Mouse (Mus musculus) embryonic facial prominence, embryonic 12.5 days (tissue): ENCODE measurements around the gene Tapt1. TPM values are rescaled to one million over a fixed set of nuclear protein-coding genes. Genes with fewer than 3 reads are reported as not detected.
A peak's percentile ranks its signal among the peaks of the same experiment; 100 is the strongest.
"Not testable (repeated sequence)": the region's sequence is repeated elsewhere in the genome, so short reads cannot be mapped to it uniquely, and the experiment has no call there.

Experiments used
- ATAC-seq: fragments of 200-750 bp; cut with Nextera tagmentation; 2 replicates; pipeline ENCODE4 v1.8.0; 2017; ENCODE audit not compliant: insufficient number of reproducible peaks, insufficient read depth, low FRiP score, low TSS enrichment
- H3K27ac ChIP-seq: fragments of 300-500 bp; sonication (generic); 2 replicates; pipeline ENCODE4 v1.5.1; 2016; ENCODE audit warnings: mild to moderate bottlenecking
- H3K27me3 ChIP-seq: fragments of 300-500 bp; sonication (generic); 2 replicates; pipeline ENCODE4 v1.6.1; 2016; ENCODE audit warnings: mild to moderate bottlenecking, moderate library complexity
- H3K36me3 ChIP-seq: fragments of 300-500 bp; sonication (generic); 2 replicates; pipeline ENCODE4 v1.6.1; 2016; ENCODE audit warnings: mild to moderate bottlenecking
- H3K4me1 ChIP-seq: fragments of 300-500 bp; sonication (generic); 2 replicates; pipeline ENCODE4 v1.6.1; 2016
- H3K4me2 ChIP-seq: fragments of 300-500 bp; sonication (generic); replicated peaks from 2 replicates; pipeline ENCODE4 v1.6.1; 2016; ENCODE audit warnings: mild to moderate bottlenecking, moderate library complexity
- H3K4me3 ChIP-seq: fragments of 300-500 bp; sonication (generic); 2 replicates; pipeline ENCODE4 v1.5.1; 2016; ENCODE audit warnings: mild to moderate bottlenecking
- H3K9ac ChIP-seq: fragments of 300-500 bp; sonication (generic); 2 replicates; pipeline ENCODE4 v1.6.1; 2016; ENCODE audit warnings: mild to moderate bottlenecking, moderate library complexity
- H3K9me3 ChIP-seq: fragments of 300-500 bp; sonication (generic); 2 replicates; pipeline ENCODE4 v1.6.1; 2016; ENCODE audit warnings: mild to moderate bottlenecking, moderate library complexity
- WGBS: fragments of 180-500 bp; shearing (Covaris S2); methylation state at CpG from one replicate; pipeline ENCODE4 v1.1.7; 2016; 5-methylcytosine and 5-hydroxymethylcytosine counted together
- polyA plus RNA-seq: library from polyadenylated mRNA; unstranded; fragments of >200 nt; fragmentation: Nextera tagmentation; extraction: Ambion mirVana; gene quantifications from 2 replicates; pipeline ENCODE4 v1.2.1, GENCODE M21; 2016

The Tapt1 gene
- polyA plus RNA-seq = 39.2 and 40.5 TPM in 2 replicates

DNA sequence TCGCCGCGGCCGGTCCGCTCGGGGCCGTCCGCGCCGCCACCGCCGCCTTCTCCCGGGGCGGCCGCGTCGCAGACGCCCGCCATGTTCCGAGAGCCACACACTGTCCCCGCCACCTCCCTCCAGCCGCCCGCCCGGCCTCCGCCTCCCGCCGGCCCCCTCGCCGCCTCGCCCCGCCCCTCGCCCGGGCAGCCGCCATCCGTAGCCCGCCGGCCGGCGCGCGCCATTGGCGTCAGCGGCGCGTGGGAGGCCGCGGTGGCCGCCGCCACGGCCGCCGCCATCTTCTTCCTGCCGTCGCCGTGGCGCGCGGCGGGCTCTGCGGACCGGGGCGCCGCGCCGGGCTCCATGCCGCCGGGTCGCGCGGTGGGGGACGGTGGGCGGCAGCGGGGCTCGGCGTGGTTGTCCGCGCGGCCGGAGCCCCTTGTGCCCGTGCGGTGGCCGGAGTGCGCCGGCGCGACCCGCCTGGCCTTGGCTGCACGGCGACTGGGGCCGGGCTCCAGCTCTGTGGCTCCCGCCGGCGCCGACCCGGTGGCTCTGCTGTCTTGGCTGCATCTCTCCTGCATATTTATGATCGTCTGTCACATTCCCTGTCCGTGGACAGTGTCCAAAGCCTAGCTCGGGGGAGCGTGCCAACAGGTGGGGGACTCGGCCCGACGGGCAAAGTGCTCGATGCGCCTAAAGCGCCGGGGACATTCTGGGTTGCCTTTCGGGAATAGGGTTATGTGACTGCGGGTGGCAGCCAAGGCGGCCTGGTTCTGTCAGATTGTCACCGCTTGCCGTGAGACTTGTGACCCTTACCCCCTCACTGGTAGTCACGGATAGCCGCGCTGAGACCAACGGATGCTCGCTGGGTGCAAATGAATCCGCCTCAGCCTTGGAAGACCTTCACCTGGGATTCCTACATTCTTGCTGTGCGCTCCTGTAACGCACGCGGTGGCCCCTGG, at the start of gene Tapt1:
TSS of gene Tapt1 (minus strand) at position 106 of the 941 bp plus-strand sequence.
- peak within 1 kb of the TSS; percentile 70 for H3K4me2 ChIP-seq
- no peaks in the 10 kb centered on the region for H3K27me3 ChIP-seq
- ATAC-seq = peak; percentile 88
- H3K9ac ChIP-seq = peak within 1 kb of the TSS; percentile 95
- peaks cover 28% of the 10 kb centered on the region; the same call in 1 of the 2 replicates for H3K4me1 ChIP-seq
- H3K4me3 ChIP-seq = peak within 1 kb of the TSS; percentile 87
- no peaks in the 10 kb centered on the region for H3K9me3 ChIP-seq
- no peaks in the 10 kb centered on the region for H3K36me3 ChIP-seq
- under 1% methylated on average over 82 of the region's 121 CpGs for WGBS
- peak within 1 kb of the TSS; percentile 87 for H3K27ac ChIP-seq

DNA sequence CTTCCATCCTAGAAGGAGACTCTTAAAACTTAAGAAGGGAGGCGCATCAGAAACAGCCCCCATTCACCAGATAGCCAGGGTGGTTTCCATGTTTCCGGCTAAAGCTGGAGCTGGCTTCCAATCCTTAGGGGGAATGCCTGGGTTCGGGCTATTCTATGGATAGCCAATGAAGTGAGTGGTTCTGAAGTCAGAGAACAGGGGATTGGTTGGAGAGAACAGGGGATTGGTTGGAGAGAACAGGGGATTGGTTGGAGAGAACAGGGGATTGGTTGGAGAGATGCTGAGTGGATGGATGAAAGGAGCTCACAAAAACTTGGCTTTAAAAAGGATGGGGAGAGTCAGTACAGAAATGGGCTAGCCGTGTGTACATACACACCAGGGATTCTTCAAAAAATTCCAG, 45.1 kb upstream of the Tapt1 start:
- Histone ChIP-seq H3K4me1 (no peaks in the 10 kb centered on the region), H3K36me3 (no peaks in the 10 kb centered on the region), H3K27me3 (no peaks in the 10 kb centered on the region), H3K4me2 (no peak overlapping the region), H3K27ac (no peak overlapping the region), H3K9ac (no peak overlapping the region), H3K4me3 (no peak overlapping the region), H3K9me3 (no peaks in the 10 kb centered on the region)
- ATAC-seq = no peak
- 84% methylated on average over 4 of the region's 4 CpGs for WGBS

DNA sequence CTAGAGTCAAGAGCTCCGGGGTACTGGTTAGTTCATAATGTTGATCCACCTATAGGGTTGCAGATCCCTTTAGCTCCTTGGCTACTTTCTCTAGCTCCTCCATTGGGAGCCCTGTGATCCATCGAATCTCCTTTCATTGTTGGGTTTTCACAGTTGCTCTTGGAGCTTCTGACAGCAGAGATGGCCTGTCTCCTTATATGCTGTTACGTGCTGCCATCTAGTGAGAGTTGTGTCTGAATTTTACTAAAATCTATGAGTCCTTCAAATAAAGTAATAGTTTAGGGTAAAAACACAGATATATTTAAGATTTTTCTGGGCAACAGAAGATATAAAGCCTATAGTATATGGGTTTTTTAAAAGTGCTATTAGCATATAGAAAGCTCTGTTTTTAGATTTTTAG, 42.1 kb upstream of the Tapt1 start:
- 67% methylated on average over 3 of the region's 3 CpGs for WGBS
- H3K27me3 ChIP-seq = not testable (repeated sequence)

DNA sequence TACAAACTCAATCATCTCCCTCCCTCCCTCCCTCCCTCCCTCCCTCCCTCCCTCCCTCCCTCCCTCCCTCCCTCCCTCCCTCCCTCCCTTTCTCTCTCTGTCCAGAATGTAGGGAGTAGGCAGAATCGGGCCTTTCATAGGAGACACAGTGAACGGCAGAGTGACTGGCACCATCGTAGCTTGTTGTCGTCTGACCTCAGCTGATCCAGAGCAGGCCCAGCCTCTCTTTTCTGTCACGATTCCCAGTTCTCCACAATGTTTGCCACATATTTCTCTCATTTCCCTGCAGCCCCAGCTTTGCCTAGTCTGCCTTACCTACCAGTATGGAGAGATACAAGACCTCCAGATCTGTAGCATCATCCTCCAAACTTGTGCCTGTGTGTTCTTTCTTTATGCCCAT, 35.3 kb upstream of the Tapt1 start:
- ATAC-seq = no peak
- no peaks in the 10 kb centered on the region for H3K9me3 ChIP-seq
- H3K27ac ChIP-seq = no peak overlapping the region
- no peak overlapping the region for H3K4me3 ChIP-seq
- 74% methylated on average over 4 of the region's 5 CpGs for WGBS
- no peaks in the 10 kb centered on the region for H3K36me3 ChIP-seq
- no peak overlapping the region for H3K9ac ChIP-seq
- no peak overlapping the region for H3K4me2 ChIP-seq
- H3K4me1 ChIP-seq = no peaks in the 10 kb centered on the region
- H3K27me3 ChIP-seq = no peaks in the 10 kb centered on the region

More for the DNA sequence above, 42.1 kb upstream of the Tapt1 start:
- H3K4me1 ChIP-seq, H3K4me3 ChIP-seq, H3K9me3 ChIP-seq, ATAC-seq, H3K4me2 ChIP-seq, H3K9ac ChIP-seq, H3K27ac ChIP-seq, H3K36me3 ChIP-seq: not testable (repeated sequence)

DNA sequence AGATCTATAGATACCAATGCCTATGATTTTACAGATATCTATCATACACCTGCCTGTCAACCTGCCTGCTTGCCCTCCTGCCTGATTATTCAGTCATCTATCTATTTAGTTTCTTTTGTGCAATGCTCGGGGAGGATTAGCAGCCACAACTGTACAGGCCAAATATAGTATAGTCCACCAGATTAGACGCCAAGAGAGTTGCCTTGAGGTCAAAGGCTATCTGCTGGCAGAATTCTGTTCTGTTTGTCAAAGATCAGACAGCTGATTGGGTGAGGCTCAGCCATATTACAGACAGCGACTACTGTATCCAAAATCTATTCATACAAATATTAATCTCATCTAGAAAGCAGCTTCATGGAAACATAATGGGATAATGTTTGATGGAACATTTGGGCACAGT, 34.7 kb upstream of the Tapt1 start:
- no peaks in the 10 kb centered on the region for H3K9me3 ChIP-seq
- no peak for ATAC-seq
- no peaks in the 10 kb centered on the region for H3K27me3 ChIP-seq
- no peak overlapping the region for H3K4me3 ChIP-seq
- H3K27ac ChIP-seq = no peak overlapping the region
- 73% methylated on average over 3 of the region's 3 CpGs for WGBS
- no peaks in the 10 kb centered on the region for H3K36me3 ChIP-seq
- H3K4me2 ChIP-seq = no peak overlapping the region
- H3K4me1 ChIP-seq = no peaks in the 10 kb centered on the region
- H3K9ac ChIP-seq = no peak overlapping the region

DNA sequence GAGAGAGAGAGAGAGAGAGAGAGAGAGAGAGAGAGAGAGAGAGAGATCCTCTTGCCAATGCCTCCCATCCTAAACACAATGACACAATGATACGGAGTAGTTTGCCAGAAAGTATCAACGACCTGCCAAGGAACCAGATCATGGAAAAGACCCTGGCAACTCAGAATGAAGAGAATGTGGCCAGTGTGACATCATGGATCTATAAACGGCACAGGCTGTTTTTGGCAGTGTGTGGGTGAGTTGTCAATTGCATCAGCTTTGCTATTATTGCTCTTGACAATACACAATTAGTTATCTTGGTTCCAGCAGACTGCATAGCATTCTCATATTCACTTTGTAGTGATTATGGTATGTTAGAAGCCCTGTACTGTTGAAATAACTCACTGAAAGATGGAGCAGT, 33.3 kb upstream of the Tapt1 start:
- ATAC-seq = no peak
- Histone ChIP-seq H3K9ac (no peak overlapping the region), H3K36me3 (no peaks in the 10 kb centered on the region), H3K4me3 (no peak overlapping the region), H3K9me3 (no peaks in the 10 kb centered on the region), H3K4me1 (no peaks in the 10 kb centered on the region), H3K4me2 (no peak overlapping the region), H3K27me3 (no peaks in the 10 kb centered on the region), H3K27ac (no peak overlapping the region)
- WGBS = 66% methylated on average over 3 of the region's 3 CpGs

DNA sequence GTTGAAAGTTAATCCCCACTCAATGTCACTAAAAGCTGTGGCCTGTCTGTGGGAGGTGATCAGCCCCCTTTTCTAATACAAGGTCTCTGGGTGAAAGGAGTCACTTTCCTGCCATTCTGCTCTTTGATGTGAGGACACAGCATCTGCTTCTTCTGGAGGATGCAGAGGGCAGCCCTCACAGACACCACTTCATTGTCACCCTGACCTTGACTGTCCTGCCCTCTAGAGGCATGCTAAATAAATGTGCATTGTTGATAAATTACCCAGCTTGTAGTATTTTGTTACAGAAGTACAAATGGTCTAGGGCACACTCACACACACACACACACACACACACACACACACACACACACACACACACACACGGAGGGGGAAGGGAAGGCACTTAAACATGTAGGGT, 31.7 kb upstream of the Tapt1 start:
- H3K27ac ChIP-seq = no peak overlapping the region
- no peak overlapping the region for H3K9ac ChIP-seq
- H3K4me3 ChIP-seq = no peak overlapping the region
- ATAC-seq = no peak
- H3K4me1 ChIP-seq = no peaks in the 10 kb centered on the region
- no peaks in the 10 kb centered on the region for H3K36me3 ChIP-seq
- WGBS = no CpG with 5 or more reads among the region's 1 CpGs
- H3K27me3 ChIP-seq = no peaks in the 10 kb centered on the region
- no peaks in the 10 kb centered on the region for H3K9me3 ChIP-seq
- no peak overlapping the region for H3K4me2 ChIP-seq

DNA sequence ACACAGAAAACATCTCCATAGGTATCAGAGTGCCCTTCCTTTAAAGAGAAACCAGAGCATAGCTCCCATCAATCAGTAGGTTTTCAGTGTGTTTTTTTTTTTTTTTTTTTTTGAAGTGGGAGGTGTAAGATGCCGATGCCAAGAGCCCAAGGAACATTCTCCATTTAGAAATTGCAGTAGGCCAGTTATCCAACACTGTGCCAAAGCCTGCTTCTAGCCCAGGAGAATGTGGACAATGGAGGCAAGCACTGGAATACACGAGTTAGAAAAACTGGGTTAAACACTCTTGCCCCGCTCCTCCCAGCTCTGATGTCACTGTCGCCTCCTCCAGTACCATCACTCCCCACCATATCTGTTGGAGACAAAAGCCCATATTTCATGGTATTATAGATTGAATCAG, 31.0 kb upstream of the Tapt1 start:
- no peak overlapping the region for H3K27ac ChIP-seq
- no peak overlapping the region for H3K9ac ChIP-seq
- H3K4me1 ChIP-seq = no peaks in the 10 kb centered on the region
- no peak overlapping the region for H3K4me2 ChIP-seq
- H3K4me3 ChIP-seq = no peak overlapping the region
- H3K27me3 ChIP-seq = no peaks in the 10 kb centered on the region
- H3K9me3 ChIP-seq = no peaks in the 10 kb centered on the region
- WGBS = 78% methylated on average over 4 of the region's 4 CpGs
- H3K36me3 ChIP-seq = no peaks in the 10 kb centered on the region
- no peak for ATAC-seq

DNA sequence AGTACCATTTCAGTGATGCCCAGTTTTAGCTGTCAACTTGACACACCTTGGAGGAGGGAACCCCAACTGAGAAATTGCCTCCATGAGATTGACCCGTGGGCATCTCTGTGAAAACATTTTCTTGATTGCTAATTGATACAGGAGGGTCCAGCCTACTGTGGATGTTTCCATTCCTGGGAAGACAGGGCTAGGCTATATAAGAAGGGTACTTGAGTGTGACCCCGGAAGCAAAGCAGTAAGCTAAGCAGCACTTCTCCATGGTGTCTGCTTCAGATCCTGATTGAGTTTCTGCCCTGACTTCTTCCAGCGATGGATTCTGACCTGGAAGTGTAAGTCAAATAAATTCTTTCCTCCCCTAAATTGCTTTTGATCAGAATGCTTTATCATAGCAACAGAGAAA, 30.1 kb upstream of the Tapt1 start:
- no peak overlapping the region for H3K4me3 ChIP-seq
- H3K27me3 ChIP-seq = no peaks in the 10 kb centered on the region
- no peak overlapping the region for H3K27ac ChIP-seq
- H3K9ac ChIP-seq = no peak overlapping the region
- H3K9me3 ChIP-seq = no peaks in the 10 kb centered on the region
- H3K4me1 ChIP-seq = no peaks in the 10 kb centered on the region
- H3K4me2 ChIP-seq = no peak overlapping the region
- H3K36me3 ChIP-seq = no peaks in the 10 kb centered on the region
- no peak for ATAC-seq
- WGBS = 82% methylated on average over 3 of the region's 3 CpGs

DNA sequence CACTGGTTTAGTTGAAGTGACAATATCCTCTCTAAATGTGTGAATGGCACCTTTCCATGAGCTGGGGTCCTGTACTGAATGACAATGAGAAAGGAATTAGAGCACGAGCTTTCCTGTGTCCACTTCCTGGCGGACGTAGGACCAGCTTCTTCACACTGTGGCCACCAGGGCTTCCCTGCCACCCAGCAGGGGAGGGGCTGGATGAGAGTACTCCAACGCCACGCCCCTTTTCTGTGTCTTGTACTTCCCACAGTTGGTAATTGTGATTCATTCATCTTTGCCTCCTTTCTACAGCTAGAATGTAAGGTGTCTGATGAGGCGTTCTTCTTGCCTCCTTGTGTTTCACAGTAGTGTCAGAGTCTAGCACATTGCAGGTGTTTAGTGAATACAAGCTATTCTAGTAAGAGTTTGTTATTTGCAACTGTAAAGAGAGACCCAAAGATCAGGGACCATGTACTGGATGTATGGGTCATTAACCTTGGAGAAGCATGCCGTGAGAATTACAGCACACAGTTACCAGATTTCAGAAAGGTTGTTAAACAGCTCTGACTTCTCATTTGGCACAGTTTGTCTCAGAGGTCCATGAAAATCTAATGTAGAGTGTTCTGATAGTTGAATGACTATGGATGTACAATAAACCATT, 29.5 kb upstream of the Tapt1 start:
- Histone ChIP-seq H3K4me3 (no peak overlapping the region), H3K36me3 (no peaks in the 10 kb centered on the region), H3K9me3 (no peaks in the 10 kb centered on the region), H3K4me2 (no peak overlapping the region), H3K9ac (no peak overlapping the region), H3K4me1 (no peaks in the 10 kb centered on the region), H3K27me3 (no peaks in the 10 kb centered on the region), H3K27ac (no peak overlapping the region)
- 76% methylated on average over 7 of the region's 7 CpGs for WGBS
- no peak for ATAC-seq

DNA sequence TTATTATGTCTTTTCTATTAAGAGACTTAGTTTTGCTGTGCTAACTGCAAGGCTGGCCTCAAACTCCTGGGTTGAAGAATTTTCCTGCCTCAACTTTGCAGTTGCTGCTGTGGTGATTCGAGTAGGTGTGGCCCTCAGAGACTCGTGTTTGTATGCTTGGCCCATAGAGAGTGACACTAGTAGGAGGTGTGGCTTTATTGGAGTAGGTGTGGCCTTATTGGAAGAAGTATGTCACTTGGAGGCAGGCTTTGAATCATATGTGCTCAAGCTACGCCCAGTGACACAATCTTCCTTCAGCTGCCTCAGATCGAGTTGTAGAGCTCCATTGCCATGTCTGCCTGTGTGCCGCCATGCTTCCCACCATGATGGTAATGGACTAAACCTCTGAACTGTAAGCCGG, 27.0 kb upstream of the Tapt1 start:
- H3K4me3 ChIP-seq = no peak overlapping the region
- 86% methylated on average over 6 of the region's 6 CpGs for WGBS
- H3K27ac ChIP-seq = no peak overlapping the region
- H3K4me1 ChIP-seq = no peaks in the 10 kb centered on the region
- no peaks in the 10 kb centered on the region for H3K36me3 ChIP-seq
- ATAC-seq = no peak
- no peaks in the 10 kb centered on the region for H3K9me3 ChIP-seq
- H3K4me2 ChIP-seq = no peak overlapping the region
- no peaks in the 10 kb centered on the region for H3K27me3 ChIP-seq
- no peak overlapping the region for H3K9ac ChIP-seq

DNA sequence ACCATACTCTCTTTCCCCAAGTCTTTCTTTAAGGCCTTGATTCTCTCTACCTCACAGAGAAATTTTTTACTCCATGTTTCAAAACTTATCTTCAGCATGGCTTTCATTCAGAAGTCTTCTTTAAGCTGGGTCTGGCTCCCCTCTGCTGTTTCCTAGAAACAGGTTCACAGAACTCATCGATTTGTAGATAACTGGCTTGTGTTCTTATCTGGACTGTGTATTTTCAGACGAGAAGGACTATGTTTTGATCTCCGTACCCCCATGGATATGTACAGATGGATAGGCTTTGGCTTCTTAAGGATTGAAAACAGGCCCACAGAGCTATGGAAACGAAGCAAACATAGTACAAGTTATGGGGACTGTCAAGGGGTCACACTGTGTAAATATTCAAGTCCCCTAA, 26.0 kb upstream of the Tapt1 start:
- ATAC-seq = no peak
- Histone ChIP-seq H3K9ac (no peak overlapping the region), H3K9me3 (no peaks in the 10 kb centered on the region), H3K36me3 (no peaks in the 10 kb centered on the region), H3K4me3 (no peak overlapping the region), H3K4me1 (no peaks in the 10 kb centered on the region), H3K27me3 (no peaks in the 10 kb centered on the region), H3K27ac (no peak overlapping the region), H3K4me2 (no peak overlapping the region)
- 76% methylated on average over 4 of the region's 4 CpGs for WGBS
